Mouse (Mus musculus): ENCODE data around the gene Reps2.

Gene Reps2

GRCm38 (mm10) chrX:162590145-162590790 lies 53.2 kb downstream of the Reps2 start:
- intact Hi-C loops (cut with DNase I), result no loop called here

- intact Hi-C loops (cut with DNase I), result no loop called here
Observed at GRCm38 (mm10) chrX:162589173-162589805, 54.2 kb downstream of the Reps2 start.

- intact Hi-C loops (cut with DNase I), result no loop called here
Observed at GRCm38 (mm10) chrX:162584349-162584748, 59.1 kb downstream of the Reps2 start.

GRCm38 (mm10) chrX:162580521-162580920 lies 62.9 kb downstream of the Reps2 start:
- intact Hi-C loops (cut with DNase I), result no loop called here

- intact Hi-C loops (cut with DNase I), result no loop called here
Observed at GRCm38 (mm10) chrX:162568439-162568838, 75.0 kb downstream of the Reps2 start.

GRCm38 (mm10) chrX:162565501-162565900 lies 77.9 kb downstream of the Reps2 start:
- intact Hi-C loops (cut with DNase I), result no loop called here

- intact Hi-C loops (cut with DNase I), result no loop called here
Observed at GRCm38 (mm10) chrX:162556459-162556841, 87.0 kb downstream of the Reps2 start.

- intact Hi-C loops (cut with DNase I), result no loop called here
Observed at GRCm38 (mm10) chrX:162555729-162556458, 87.6 kb downstream of the Reps2 start.

GRCm38 (mm10) chrX:162554513-162554912 lies 88.9 kb downstream of the Reps2 start:
- intact Hi-C loops (cut with DNase I), result no loop called here

- intact Hi-C loops (cut with DNase I), result no loop called here
Observed at GRCm38 (mm10) chrX:162552383-162552782, 91.1 kb downstream of the Reps2 start.

- intact Hi-C loops (cut with DNase I), result no loop called here
Observed at GRCm38 (mm10) chrX:162545037-162545436, 98.4 kb downstream of the Reps2 start.

GRCm38 (mm10) chrX:162542576-162543227 lies 100.7 kb downstream of the Reps2 start:
- intact Hi-C loops (cut with DNase I), result no loop called here

GRCm38 (mm10) chrX:162541961-162542360 lies 101.5 kb downstream of the Reps2 start:
- intact Hi-C loops (cut with DNase I), result no loop called here

- intact Hi-C loops (cut with DNase I), result no loop called here
Observed at GRCm38 (mm10) chrX:162531016-162531415, 112.4 kb downstream of the Reps2 start.

GRCm38 (mm10) chrX:162527240-162527639 lies 116.2 kb downstream of the Reps2 start:
- intact Hi-C loops (cut with DNase I), result no loop called here

- intact Hi-C loops (cut with DNase I), result no loop called here
Observed at GRCm38 (mm10) chrX:162521831-162522514, 121.5 kb downstream of the Reps2 start.

GRCm38 (mm10) chrX:162521197-162521596 lies 122.3 kb downstream of the Reps2 start:
- intact Hi-C loops (cut with DNase I), result no loop called here

GRCm38 (mm10) chrX:162520374-162520773 lies 123.1 kb downstream of the Reps2 start:
- intact Hi-C loops (cut with DNase I), result no loop called here

GRCm38 (mm10) chrX:162510426-162510980 lies 132.9 kb downstream of the Reps2 start:
- intact Hi-C loops (cut with DNase I), result no loop called here

GRCm38 (mm10) chrX:162505186-162505585 lies 138.3 kb downstream of the Reps2 start:
- intact Hi-C loops (cut with DNase I), result no loop called here

GRCm38 (mm10) chrX:162503436-162503835 lies 140.0 kb downstream of the Reps2 start:
- intact Hi-C loops (cut with DNase I), result no loop called here
